Mouse (Mus musculus) frontal cortex, adult 2 months (tissue): ENCODE results near the gene Lrrc43. TPM values are rescaled to one million over a fixed set of nuclear protein-coding genes. Genes with fewer than 3 reads are reported as not detected.

Source experiments
- DNase-seq, 2 experiments: peaks; one replicate each; pipeline ENCODE4 v3.0.0; 2022; ENCODE audit warnings: low spot score in 1 of 2; ENCODE audit errors: extremely low spot score in 1 of 2
- polyA plus RNA-seq: library from polyadenylated mRNA; depleted of rRNA; stranded (reverse); fragments of >200 nt; gene quantifications from 2 replicates; pipeline ENCODE4 v1.2.3, GENCODE M21; 2012; rRNA removed

Lrrc43 gene
- polyA plus RNA-seq, 1 experiment = 0.90 TPM

DNA sequence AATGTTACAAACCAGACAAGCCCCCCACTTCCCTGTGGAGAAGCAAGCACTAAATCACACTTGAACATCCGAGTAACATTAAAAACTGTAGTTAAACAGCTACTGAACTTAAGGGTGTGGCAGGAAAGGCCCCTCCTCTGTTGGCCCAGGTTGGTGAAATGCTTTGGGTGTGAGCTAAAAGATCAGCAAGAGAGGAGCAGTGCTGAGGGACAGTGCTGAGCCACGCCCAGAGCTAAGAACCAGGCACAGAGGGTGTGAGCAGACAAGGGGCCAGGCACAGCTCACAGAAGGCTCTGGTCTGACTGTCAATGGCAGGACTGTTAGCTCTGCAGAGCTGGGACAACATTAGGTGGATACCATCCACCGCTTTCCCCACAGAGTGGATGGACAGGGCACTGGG is 23.0 kb downstream of the Lrrc43 start:
- DNase-seq = no peak

- no peak for DNase-seq
Measured at GRCm38 (mm10) chr5:123514871-123515270, 25.8 kb downstream of the Lrrc43 start.

DNA sequence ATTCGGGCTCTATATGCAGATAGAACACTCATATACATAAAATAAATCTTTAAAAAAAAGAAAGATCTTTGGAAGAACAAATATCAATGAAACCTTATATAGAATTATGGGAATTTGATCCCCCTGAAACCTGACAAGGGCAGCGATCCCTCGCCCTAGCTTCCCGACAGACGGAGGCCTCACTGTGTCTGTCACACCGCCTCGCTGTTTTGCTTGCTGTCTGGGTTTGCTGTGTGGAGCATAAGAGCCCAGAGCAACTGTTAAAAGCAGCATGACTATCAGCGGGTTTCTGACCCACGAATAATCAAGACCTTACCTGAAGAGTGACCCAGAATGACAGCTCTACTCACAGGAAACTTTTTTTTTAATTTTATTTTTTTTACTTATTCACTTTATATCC is 31.6 kb downstream of the Lrrc43 start:
- DNase-seq = no peak

DNA sequence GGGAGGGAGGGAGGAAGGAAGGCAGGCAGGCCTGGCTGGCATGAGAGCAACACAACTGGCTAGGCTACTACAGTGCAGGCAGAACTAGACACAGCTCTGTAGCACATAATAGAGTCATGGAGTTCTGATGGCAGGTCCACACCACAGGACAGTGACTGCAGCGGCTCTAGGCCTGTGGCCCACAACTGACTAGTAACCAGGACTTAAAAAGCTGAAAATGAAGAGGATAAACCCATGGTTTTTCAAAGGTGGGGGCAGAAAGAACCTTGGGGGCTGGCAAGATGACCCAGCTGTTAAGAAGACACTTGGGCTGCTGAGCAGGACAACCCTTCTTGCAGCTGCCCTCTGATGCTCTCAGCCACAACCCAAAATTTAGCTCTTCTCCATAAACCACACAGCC is 32.5 kb downstream of the Lrrc43 start:
- no peak for DNase-seq

GRCm38 (mm10) chr5:123522166-123522565 is 33.1 kb downstream of the Lrrc43 start:
- no peak for DNase-seq

DNA sequence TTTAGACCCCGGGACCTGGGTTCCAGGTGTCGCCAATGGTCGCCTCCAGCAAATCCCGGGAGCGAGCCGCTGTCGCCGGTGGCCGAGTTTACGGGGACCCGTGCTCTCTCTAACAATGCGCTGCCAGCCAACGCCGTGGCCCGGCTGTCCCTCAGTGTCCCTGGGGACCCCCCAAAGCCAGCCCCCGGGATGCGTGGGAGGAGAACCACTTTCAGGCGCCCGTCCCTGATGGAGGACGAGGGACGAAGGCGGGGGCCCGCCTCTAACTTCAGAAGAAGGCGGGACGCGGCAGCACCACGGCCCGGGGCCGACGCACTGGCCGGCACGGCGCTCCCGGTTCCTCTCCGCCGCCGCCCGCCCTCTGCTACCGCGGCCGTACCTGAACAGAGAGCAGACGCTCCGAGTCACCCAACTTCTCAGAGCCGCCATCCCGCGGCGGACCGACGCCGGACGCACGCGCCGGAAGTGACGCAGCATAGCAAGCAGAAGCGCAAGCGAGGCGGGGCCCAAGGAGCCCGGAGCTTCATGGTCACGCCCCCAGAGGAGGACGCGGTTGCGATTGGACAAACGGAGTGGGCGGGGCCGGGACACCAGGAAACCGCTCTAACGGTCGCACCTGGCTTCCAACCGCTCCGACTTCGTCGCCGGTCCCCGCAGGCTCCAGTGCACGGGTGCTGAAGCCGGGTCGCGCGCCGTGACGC is 34.7 kb downstream of the Lrrc43 start, which contains the start of gene Diablo:
Diablo (minus strand) TSS at position 485 of the 701 bp plus-strand sequence.
- DNase-seq = peak; percentile 95 to 98

DNA sequence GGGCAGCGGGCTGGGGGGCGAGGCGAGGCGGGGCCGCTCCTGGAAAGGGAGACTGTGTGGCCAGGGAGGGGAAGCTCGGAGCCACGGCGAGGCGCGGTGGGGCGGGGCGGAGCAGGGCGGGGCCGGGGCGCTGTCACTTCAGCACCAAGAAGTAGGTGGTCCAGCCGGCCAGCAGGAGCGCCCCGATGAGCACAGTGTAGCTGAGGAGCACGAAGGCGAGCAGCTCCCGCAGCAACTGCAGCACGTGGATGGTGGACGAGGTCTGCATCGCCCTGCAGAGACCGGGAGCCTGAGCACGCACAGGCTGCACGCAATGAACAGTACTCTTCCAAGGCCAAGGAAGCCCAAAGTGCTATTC is 35.3 kb downstream of the Lrrc43 start:
- DNase-seq = no peak

DNA sequence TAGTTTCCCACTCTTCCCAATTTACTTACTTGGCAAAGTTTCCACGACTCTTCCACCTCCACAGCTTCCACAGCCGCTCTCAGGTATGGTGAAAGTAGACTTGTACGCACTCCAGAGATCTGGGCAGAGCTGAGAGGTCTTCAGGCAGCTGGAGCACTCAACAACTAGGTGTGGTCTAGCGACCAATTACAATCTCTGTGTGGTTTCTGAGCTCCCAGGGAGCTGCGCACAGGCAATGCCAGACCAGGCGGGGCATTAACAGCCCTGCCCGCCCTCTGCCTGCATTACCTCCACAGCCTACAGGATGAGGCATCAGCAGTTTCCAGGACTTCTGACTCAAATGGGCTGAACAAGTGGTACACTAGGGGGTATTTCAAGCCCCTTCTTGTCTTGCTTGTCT is 36.2 kb downstream of the Lrrc43 start, which contains the start of gene Gm49027:
Gm49027 (minus strand) TSS at position 208 of the 400 bp plus-strand sequence.
- no peak for DNase-seq

DNA sequence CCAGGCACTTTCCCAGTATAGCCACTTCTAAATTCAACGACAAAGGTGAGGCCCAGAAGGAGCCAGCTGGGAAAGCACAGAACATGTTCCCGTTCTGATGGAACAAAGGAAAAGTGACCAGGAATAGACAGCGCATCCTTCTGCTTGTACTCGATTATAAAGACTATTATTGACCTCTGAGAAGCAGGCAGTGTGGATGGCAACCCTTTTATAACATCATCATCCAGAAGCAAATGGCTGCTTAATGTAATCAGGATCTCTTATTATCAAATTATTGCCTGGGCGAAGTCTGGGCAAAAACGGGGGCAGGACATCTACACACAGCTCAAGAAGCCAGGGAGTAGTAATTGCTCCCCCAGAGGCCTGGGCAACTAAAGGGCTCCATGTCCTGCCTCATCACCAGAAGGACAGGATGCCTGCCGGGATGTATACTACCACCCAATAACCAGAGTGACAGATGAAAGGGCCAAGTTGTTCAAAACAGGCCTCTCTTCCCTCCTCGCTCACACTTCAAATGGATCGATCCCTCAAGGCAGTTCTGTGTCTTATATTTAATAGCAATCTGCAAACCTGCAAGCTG is 36.9 kb downstream of the Lrrc43 start:
- no peak for DNase-seq

DNA sequence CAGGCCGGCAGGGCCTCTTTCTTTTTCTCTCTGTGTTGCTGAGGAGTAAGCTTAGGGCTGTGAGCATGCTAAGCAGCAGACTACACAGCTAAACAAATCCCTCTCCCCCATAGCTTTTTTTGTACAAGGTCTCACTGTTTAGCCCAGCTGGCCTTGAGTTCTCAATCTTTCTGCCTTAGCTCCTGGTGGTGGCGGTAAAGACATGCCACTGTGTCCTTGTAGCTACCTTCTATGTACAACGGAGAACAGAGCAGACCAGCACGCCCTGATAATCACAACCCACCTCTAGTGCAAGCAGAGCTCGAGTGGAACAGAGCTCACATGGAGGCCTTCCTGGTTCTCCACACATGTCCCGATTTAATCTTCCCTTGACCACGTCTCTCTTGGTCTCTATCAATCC is 39.5 kb downstream of the Lrrc43 start:
- DNase-seq = peak in 1 of 2 experiments; percentile 4

- peak in 1 of 2 experiments; percentile 0 for DNase-seq
Measured at GRCm38 (mm10) chr5:123530056-123530455, 41.0 kb downstream of the Lrrc43 start.

DNA sequence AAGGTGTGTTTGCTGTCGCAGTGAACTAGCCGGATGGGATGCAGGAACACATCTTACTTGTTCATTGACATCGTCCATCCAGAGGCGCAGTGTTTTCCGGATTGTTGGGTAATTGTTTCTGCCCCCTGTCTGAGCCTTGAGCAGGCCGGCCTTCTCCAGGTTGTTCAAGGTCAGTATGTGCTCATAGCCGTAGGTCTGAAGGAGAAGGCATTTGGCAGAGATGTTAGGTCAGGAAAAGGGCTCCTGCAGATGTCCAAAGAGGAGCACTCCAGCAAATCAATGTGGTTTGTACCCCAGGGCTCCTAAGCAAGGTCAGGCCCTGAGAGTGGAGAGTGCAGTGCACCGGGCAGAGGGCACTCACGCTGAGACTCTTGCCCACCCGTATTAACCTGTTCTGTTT is 44.7 kb downstream of the Lrrc43 start:
- no peak for DNase-seq

- DNase-seq = no peak
Measured at GRCm38 (mm10) chr5:123555693-123556092, 66.6 kb downstream of the Lrrc43 start.

DNA sequence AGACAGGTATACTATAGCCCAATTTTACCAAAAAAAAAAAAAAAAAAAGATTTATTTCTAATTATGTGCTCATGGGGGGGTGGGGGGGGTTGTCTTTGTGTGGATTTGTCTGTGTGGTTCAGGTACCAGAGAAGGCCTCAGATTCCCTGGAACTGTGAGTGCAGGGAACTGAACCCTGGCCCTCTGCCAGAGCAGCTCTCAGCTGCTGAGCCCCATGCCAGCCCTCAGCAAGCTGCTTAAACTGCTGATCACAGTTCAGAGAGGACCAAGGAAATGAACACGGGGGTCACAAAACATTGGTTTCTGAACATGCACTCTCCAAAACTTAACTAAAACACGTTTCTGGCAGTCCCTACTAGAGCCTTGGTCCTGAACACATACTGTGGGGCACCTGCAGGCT is 67.3 kb downstream of the Lrrc43 start:
- DNase-seq = peak in 1 of 2 experiments; percentile 54

Other genes starting within 250 kb of the Lrrc43 start
- gene Wdr66, start 237.2 kb upstream of the Lrrc43 start, polyA plus RNA-seq = 5.4 and 6.1 TPM in 2 replicates
- 37.0 and 40.7 TPM in 2 replicates for gene Bcl7a, start 145.5 kb upstream of the Lrrc43 start, polyA plus RNA-seq
- gene Mlxip, start 94.5 kb upstream of the Lrrc43 start, polyA plus RNA-seq = 18.5 and 19.4 TPM in 2 replicates
- not detected in 2 replicates for gene Il31, start 184 bp downstream of the Lrrc43 start, polyA plus RNA-seq
- 0.97 and 1.4 TPM in 2 replicates for gene B3gnt4, start 21.2 kb downstream of the Lrrc43 start, polyA plus RNA-seq
- gene Diablo, start 34.9 kb downstream of the Lrrc43 start, polyA plus RNA-seq = 81.5 and 87.4 TPM in 2 replicates
- 9.7 and 13.0 TPM in 2 replicates for gene Gm49027, start 36.2 kb downstream of the Lrrc43 start, polyA plus RNA-seq
- gene Vps33a, start 83.7 kb downstream of the Lrrc43 start, polyA plus RNA-seq = 50.9 and 56.4 TPM in 2 replicates
- 85.6 and 88.1 TPM in 2 replicates for gene Clip1, start 195.3 kb downstream of the Lrrc43 start, polyA plus RNA-seq
- gene Zcchc8, start 231.8 kb downstream of the Lrrc43 start, polyA plus RNA-seq = 56.0 and 61.6 TPM in 2 replicates